Mouse (Mus musculus) stomach, embryonic 15.5 days (tissue): ENCODE measurements at regions not wholly inside any gene's neighbourhood (a gene's known extent, or its start where the extent isn't known, plus 50 kb on each side); places are given as distances from the start of the nearest gene placed in this dataset.

Source experiments
- ATAC-seq: fragments of 200-750 bp; cut with Nextera tagmentation; 2 replicates; pipeline ENCODE4 v1.8.0; 2017; ENCODE audit warnings: low read depth, moderate number of reproducible peaks, moderate TSS enrichment; ENCODE audit not compliant: insufficient read depth, low FRiP score
- H3K27ac ChIP-seq: fragments of 300-500 bp; sonication (generic); 2 replicates; pipeline ENCODE4 v1.5.1; 2015; ENCODE audit warnings: mild to moderate bottlenecking, inconsistent platforms
- H3K27me3 ChIP-seq: fragments of 300-500 bp; sonication (generic); replicated peaks from 2 replicates; pipeline ENCODE4 v1.6.1; 2015; ENCODE audit warnings: inconsistent platforms
- H3K36me3 ChIP-seq: fragments of 300-500 bp; sonication (generic); 2 replicates; pipeline ENCODE4 v1.6.1; 2015; ENCODE audit warnings: inconsistent platforms
- H3K4me1 ChIP-seq: fragments of 300-500 bp; sonication (generic); 2 replicates; pipeline ENCODE4 v1.6.1; 2015; ENCODE audit warnings: inconsistent platforms
- H3K4me2 ChIP-seq: fragments of 300-500 bp; sonication (generic); 2 replicates; pipeline ENCODE4 v1.6.1; 2015; ENCODE audit warnings: mild to moderate bottlenecking, inconsistent platforms
- H3K4me3 ChIP-seq: fragments of 300-500 bp; sonication (generic); replicated peaks from 2 replicates; pipeline ENCODE4 v1.5.1; 2015; ENCODE audit warnings: inconsistent platforms
- H3K9ac ChIP-seq: fragments of 300-500 bp; sonication (generic); 2 replicates; pipeline ENCODE4 v1.6.1; 2015; ENCODE audit warnings: inconsistent platforms
- H3K9me3 ChIP-seq: fragments of 300-500 bp; sonication (generic); 2 replicates; pipeline ENCODE4 v1.6.1; 2016; ENCODE audit warnings: inconsistent platforms
- WGBS: fragments of 180-500 bp; shearing (Covaris S2); methylation state at CpG from one replicate; pipeline ENCODE4 v1.1.7; 2015; 5-methylcytosine and 5-hydroxymethylcytosine counted together

DNA sequence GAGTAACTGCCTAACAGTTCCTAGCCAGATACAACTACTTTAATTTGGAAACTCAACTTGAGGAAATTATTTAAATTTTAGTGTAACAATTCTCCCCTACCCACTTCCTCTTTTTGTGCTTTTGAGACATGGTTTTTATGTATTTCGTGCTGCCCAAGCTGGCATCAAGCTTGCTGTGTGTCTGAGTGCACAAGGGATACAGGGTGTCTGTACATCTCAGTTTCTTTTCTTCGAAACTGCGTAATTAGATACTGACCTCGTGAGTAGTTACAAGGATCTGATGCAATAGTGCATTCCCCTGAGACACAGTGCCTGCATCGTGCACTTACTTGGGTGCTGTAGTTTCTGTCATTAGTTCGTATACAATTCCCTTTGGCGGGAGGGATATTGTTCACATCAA lies 192.4 kb downstream of the Ube2e3 start:
- H3K27me3 ChIP-seq: no peaks in the 10 kb centered on the region
- no peaks in the 10 kb centered on the region for H3K36me3 ChIP-seq
- H3K9me3 ChIP-seq: no peaks in the 10 kb centered on the region
- no peak overlapping the region for H3K4me2 ChIP-seq
- H3K9ac ChIP-seq: no peak overlapping the region
- no peaks in the 10 kb centered on the region for H3K4me1 ChIP-seq
- WGBS: 80% methylated on average over 7 of the region's 7 CpGs
- H3K4me3 ChIP-seq: no peak overlapping the region
- no peak overlapping the region for H3K27ac ChIP-seq
- ATAC-seq: no peak

DNA sequence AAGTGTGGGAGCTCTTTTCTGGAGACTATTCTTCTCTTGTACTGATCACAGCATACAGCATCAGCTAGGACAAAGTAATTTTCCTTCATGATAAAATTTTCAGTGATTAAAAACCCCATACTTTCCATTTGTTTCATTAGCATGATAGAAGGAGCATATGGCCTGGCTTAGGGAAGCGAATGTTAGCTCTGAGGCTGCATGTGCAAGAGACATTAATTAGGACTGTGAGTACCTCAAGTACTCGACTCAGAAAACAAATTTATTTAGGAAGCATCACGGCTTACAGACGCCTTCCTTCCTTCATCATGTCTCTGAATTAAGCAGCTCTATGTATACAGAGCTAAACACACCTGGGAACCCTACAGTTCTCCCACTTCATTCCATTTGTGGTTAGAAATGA lies 193.6 kb upstream of the Itga4 start:
- WGBS: 64% methylated on average over 4 of the region's 4 CpGs
- Histone ChIP-seq H3K9me3 (no peaks in the 10 kb centered on the region), H3K9ac (no peak overlapping the region), H3K27me3 (no peaks in the 10 kb centered on the region), H3K4me2 (no peak overlapping the region), H3K4me1 (no peaks in the 10 kb centered on the region), H3K27ac (no peak overlapping the region), H3K4me3 (no peak overlapping the region), H3K36me3 (no peaks in the 10 kb centered on the region)
- no peak for ATAC-seq

GRCm38 (mm10) chr2:79062196-79062636 lies 193.0 kb upstream of the Itga4 start:
- Histone ChIP-seq H3K4me1 (no peaks in the 10 kb centered on the region), H3K9ac (no peak overlapping the region), H3K9me3 (no peaks in the 10 kb centered on the region), H3K27ac (no peak overlapping the region), H3K36me3 (no peaks in the 10 kb centered on the region), H3K4me2 (no peak overlapping the region), H3K27me3 (no peaks in the 10 kb centered on the region), H3K4me3 (no peak overlapping the region)
- 54% methylated on average over 6 of the region's 6 CpGs for WGBS
- no peak for ATAC-seq

DNA sequence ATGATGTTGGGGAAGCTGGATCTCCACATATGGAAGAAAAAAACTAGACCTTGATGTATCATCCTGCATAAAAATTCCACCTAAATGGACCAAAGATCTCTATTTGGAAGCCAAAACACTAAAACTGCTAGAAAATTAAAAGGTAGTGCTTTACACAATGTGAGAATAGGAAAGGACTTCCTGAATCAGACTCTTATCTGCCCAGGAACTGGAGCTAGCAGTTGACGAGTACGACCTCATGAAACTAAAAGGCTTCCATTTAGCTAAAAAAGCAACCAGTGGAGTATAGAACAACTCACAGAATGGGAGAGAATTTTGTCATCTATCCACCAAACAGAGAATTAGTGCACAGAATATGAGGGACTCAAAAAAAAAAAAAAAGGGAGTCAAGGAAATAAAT lies 191.6 kb upstream of the Itga4 start:
- ATAC-seq: no peak
- Histone ChIP-seq H3K4me2 (no peak overlapping the region), H3K36me3 (no peaks in the 10 kb centered on the region), H3K27ac (no peak overlapping the region), H3K9ac (no peak overlapping the region), H3K4me1 (no peaks in the 10 kb centered on the region), H3K9me3 (no peaks in the 10 kb centered on the region), H3K4me3 (no peak overlapping the region), H3K27me3 (no peaks in the 10 kb centered on the region)
- 87% methylated on average over 2 of the region's 2 CpGs for WGBS

DNA sequence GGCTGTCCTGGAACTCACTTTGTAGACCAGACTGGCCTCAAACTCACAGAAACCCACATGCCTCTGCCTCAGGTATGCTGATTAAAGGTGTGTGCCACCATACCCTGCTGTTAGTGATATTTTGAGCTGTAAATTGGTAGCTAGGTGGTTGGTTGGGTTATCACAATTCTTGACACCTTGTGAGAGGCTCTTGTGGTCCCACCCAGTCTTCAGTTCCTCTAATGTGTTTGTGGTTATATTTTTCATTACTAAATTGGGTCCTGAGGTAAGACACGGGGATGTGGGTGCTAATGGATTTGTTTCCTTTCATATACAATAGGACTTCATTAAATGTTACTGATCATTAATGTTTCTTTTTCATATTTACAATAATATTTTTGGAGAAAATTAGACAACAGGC lies 189.9 kb upstream of the Itga4 start:
- Histone ChIP-seq H3K9ac (no peak overlapping the region), H3K27ac (no peak overlapping the region), H3K4me2 (no peak overlapping the region), H3K9me3 (no peaks in the 10 kb centered on the region), H3K27me3 (no peaks in the 10 kb centered on the region), H3K4me1 (no peaks in the 10 kb centered on the region), H3K36me3 (no peaks in the 10 kb centered on the region), H3K4me3 (no peak overlapping the region)
- 88% methylated on average over 1 of the region's 1 CpGs for WGBS
- no peak for ATAC-seq

GRCm38 (mm10) chr2:79076115-79076514 lies 179.1 kb upstream of the Itga4 start:
- H3K4me1 ChIP-seq: no peaks in the 10 kb centered on the region
- H3K9ac ChIP-seq: no peak overlapping the region
- no peaks in the 10 kb centered on the region for H3K9me3 ChIP-seq
- H3K4me3 ChIP-seq: no peak overlapping the region
- WGBS: 50% methylated on average over 2 of the region's 2 CpGs
- H3K27me3 ChIP-seq: no peaks in the 10 kb centered on the region
- H3K4me2 ChIP-seq: no peak overlapping the region
- ATAC-seq: no peak
- H3K36me3 ChIP-seq: no peaks in the 10 kb centered on the region
- H3K27ac ChIP-seq: no peak overlapping the region

DNA sequence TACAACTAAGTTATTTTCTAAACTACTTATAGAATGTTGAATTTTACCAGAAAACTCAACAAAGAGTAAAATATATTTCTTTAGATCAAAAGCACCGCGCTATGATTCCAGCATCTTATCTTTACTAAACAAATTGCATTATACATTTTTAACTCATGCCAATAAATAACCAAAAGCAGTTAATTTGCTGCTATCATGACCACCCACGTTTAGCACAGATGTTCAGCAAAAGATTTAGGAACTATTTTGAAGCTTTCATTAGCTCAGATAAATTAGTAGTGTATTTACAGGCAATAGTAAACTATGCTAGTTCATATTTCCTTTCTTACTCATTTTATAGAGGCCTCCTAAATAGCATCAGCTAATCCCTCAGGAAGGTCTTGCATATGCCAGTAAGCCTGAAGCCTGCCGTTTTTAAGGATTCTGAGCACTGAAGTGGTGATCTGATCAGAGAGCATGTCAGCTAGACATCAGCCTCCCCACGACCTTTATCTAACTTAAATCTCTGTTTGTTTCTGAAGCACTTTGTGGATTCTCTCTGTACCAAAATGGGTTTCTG lies 176.3 kb upstream of the Itga4 start:
- ATAC-seq: no peak
- WGBS: 44% methylated on average over 5 of the region's 5 CpGs
- H3K27ac ChIP-seq: no peak overlapping the region

DNA sequence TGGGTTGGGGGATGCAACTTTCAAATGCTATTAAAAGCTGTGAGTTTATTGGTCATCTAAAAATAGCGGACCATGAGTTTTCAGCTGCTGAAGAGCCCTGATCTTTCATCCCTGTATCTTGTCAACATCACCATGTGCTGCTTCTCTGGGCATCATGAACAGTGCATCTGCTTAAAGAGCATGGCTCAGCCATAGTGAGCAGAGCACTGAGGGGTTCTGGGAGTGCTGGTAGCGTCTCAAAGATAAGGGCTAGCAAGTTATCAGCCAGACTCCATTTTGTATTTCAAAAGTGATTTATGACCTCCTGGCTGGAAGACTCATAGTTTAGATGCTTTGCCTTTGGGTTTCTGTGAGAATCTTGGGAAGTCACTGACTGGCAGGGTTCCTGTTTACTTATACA lies 173.5 kb upstream of the Itga4 start:
- H3K27ac ChIP-seq: no peak overlapping the region
- H3K27me3 ChIP-seq: no peaks in the 10 kb centered on the region
- 65% methylated on average over 2 of the region's 2 CpGs for WGBS
- no peak for ATAC-seq
- no peaks in the 10 kb centered on the region for H3K9me3 ChIP-seq
- H3K9ac ChIP-seq: no peak overlapping the region
- H3K4me3 ChIP-seq: no peak overlapping the region
- no peaks in the 10 kb centered on the region for H3K4me1 ChIP-seq
- no peaks in the 10 kb centered on the region for H3K36me3 ChIP-seq
- no peak overlapping the region for H3K4me2 ChIP-seq

More for the DNA sequence above, 176.3 kb upstream of the Itga4 start:
- no peaks in the 10 kb centered on the region for H3K4me1 ChIP-seq
- H3K9me3 ChIP-seq: no peaks in the 10 kb centered on the region
- H3K27me3 ChIP-seq: no peaks in the 10 kb centered on the region
- H3K4me2 ChIP-seq: no peak overlapping the region
- H3K9ac ChIP-seq: no peak overlapping the region
- H3K4me3 ChIP-seq: no peak overlapping the region
- no peaks in the 10 kb centered on the region for H3K36me3 ChIP-seq

- 88% methylated on average over 4 of the region's 4 CpGs for WGBS
- Histone ChIP-seq H3K27ac (no peak overlapping the region), H3K36me3 (no peaks in the 10 kb centered on the region), H3K27me3 (no peaks in the 10 kb centered on the region), H3K4me2 (no peak overlapping the region), H3K9me3 (no peaks in the 10 kb centered on the region), H3K4me1 (no peaks in the 10 kb centered on the region), H3K9ac (no peak overlapping the region), H3K4me3 (no peak overlapping the region)
- ATAC-seq: no peak
Observed at GRCm38 (mm10) chr2:79086280-79086679, 168.9 kb upstream of the Itga4 start.

DNA sequence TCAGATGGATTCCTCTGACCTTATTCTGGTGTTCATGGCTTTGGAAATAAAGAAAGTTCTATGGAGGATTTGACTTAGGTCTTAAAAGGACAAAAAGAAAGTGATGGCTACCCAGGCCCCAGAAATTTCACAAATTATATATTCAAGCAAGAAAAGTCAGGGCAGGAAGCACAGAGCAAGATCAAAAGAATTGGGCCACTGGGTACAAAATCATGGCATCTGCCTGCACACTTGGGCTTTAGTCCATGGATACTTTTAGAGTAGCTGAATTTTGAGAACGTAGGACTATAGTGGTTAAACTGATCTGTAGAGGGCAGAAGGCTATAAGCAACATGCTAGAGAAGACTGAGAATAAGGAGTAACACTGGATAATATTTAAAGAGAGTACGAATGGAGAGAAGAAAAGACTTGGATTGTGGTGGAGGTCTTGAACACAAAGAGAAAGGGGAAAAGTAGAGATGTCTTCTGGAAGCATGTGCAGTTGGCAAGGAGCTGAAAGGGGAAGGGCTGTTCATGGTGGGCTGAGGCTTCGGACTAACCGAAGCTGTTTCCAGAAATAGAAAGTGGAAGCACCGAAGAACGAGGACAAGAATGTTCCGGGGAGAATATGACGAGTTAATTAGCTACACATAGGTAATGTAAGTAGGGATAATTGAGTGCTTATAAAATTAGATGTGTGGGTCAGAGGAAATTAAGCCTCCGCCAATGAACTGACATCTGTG lies 168.2 kb upstream of the Itga4 start:
- peak overlapping the region; percentile 30 for H3K4me2 ChIP-seq
- H3K27ac ChIP-seq: no peak overlapping the region
- no peak for ATAC-seq
- no peak overlapping the region for H3K9ac ChIP-seq
- H3K9me3 ChIP-seq: no peaks in the 10 kb centered on the region
- H3K36me3 ChIP-seq: no peaks in the 10 kb centered on the region
- H3K4me1 ChIP-seq: no peaks in the 10 kb centered on the region
- 54% methylated on average over 9 of the region's 9 CpGs for WGBS
- no peak overlapping the region for H3K4me3 ChIP-seq
- no peaks in the 10 kb centered on the region for H3K27me3 ChIP-seq

DNA sequence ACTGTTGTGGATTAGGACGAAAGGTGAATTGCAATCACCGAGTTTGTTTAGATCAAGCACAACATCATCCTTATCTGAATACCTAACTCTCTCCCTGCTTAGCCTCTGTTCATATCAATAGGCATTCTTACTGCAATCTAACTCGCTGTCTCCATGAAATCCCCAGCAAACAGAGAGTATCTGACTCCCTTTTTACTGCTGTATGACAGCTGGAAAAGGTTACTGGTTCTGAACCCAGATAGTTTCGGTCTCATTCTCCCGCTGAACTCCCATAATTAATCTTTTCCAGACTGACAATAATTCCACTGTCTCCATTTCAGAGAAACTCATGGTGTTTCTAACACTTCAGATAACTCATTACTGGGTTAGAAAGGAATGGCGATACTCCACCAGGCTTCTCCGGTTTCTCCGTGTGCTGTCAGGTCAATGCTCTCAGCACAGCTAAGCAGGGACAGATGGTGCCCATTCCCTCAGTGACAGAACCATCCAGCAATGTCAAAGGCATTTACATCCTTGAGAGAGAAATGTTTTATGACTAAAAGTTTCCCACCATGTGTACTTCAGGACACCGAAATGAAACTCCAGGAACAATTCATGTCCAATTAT lies 167.5 kb upstream of the Itga4 start:
- Histone ChIP-seq H3K9me3 (no peaks in the 10 kb centered on the region), H3K36me3 (no peaks in the 10 kb centered on the region), H3K4me1 (no peaks in the 10 kb centered on the region), H3K4me2 (peak overlapping the region; percentile 30), H3K9ac (no peak overlapping the region), H3K27ac (no peak overlapping the region), H3K4me3 (no peak overlapping the region), H3K27me3 (no peaks in the 10 kb centered on the region)
- 42% methylated on average over 9 of the region's 9 CpGs for WGBS
- no peak for ATAC-seq

- WGBS: 71% methylated on average over 2 of the region's 2 CpGs
Observed at GRCm38 (mm10) chr2:79090273-79090672, 165.0 kb upstream of the Itga4 start.

More at GRCm38 (mm10) chr2:79090273-79090672, 165.0 kb upstream of the Itga4 start:
- no peak for ATAC-seq
- Histone ChIP-seq H3K4me3 (no peak overlapping the region), H3K9ac (no peak overlapping the region), H3K36me3 (no peaks in the 10 kb centered on the region), H3K4me2 (no peak overlapping the region), H3K4me1 (no peaks in the 10 kb centered on the region), H3K27me3 (no peaks in the 10 kb centered on the region), H3K9me3 (no peaks in the 10 kb centered on the region), H3K27ac (no peak overlapping the region)
